Mouse (Mus musculus) ES-Bruce4 (cell line): ENCODE measurements around the gene Tex9. TPM values are rescaled to one million over a fixed set of nuclear protein-coding genes. Genes with fewer than 3 reads are reported as not detected.

Experiments
- H3K27ac ChIP-seq: 2 replicates; pipeline ENCODE4 v1.5.1; 2012; ENCODE audit warnings: low read length, inconsistent platforms; ENCODE audit not compliant: insufficient read depth
- H3K27me3 ChIP-seq: 2 replicates; pipeline ENCODE4 v1.6.1; 2012; ENCODE audit warnings: mild to moderate bottlenecking, low read length, inconsistent platforms; ENCODE audit not compliant: control insufficient read depth, poor library complexity, insufficient read depth, severe bottlenecking
- H3K36me3 ChIP-seq: 2 replicates; pipeline ENCODE4 v1.6.1; 2012; ENCODE audit warnings: inconsistent platforms, mild to moderate bottlenecking, low read length, moderate library complexity; ENCODE audit not compliant: control insufficient read depth, poor library complexity, insufficient read depth, severe bottlenecking
- H3K4me1 ChIP-seq: one replicate; pipeline ENCODE4 v1.8.1; 2011; ENCODE audit warnings: low read length; ENCODE audit not compliant: control insufficient read depth, insufficient read depth
- H3K4me3 ChIP-seq: 2 replicates; pipeline ENCODE4 v1.5.1; 2011; ENCODE audit warnings: low read depth, mild to moderate bottlenecking, low read length
- H3K9ac ChIP-seq: 2 replicates; pipeline ENCODE4 v1.6.1; 2012; ENCODE audit warnings: low read depth, mild to moderate bottlenecking, inconsistent platforms; ENCODE audit not compliant: poor library complexity, severe bottlenecking
- H3K9me3 ChIP-seq: replicated peaks from 2 replicates; pipeline ENCODE4 v1.6.1; 2012; ENCODE audit warnings: mild to moderate bottlenecking, low read length, inconsistent platforms; ENCODE audit not compliant: control insufficient read depth, poor library complexity, insufficient read depth, severe bottlenecking
- CTCF ChIP-seq: IDR thresholded peaks from one replicate; pipeline ENCODE4 v1.8.1; 2011; ENCODE audit warnings: low read depth, low read length
- EP300 ChIP-seq: IDR thresholded peaks from 2 replicates; pipeline ENCODE4 v1.6.1; 2011; ENCODE audit warnings: low read depth, low read length; ENCODE audit not compliant: insufficient read depth
- POLR2A ChIP-seq: IDR thresholded peaks from one replicate; pipeline ENCODE4 v1.8.1; 2011; ENCODE audit warnings: low read length; ENCODE audit not compliant: insufficient read depth
- polyA plus RNA-seq: library from polyadenylated mRNA; stranded (reverse); fragments of >200 nt; gene quantifications from 2 replicates; pipeline ENCODE4 v1.2.4, GENCODE M21; 2011; ENCODE audit warnings: low read depth; ENCODE audit not compliant: missing spikeins, insufficient read depth, insufficient read length

Gene Tex9
- polyA plus RNA-seq, 1 experiment: 43.3 TPM

GRCm38 (mm10) chr9:72493465-72493864 lies 1.5 kb upstream of the Tex9 start:
- Histone ChIP-seq H3K4me3 (no peak overlapping the region), H3K27ac (no peak overlapping the region), H3K9me3 (no peaks in the 10 kb centered on the region), H3K4me1 (no peaks in the 10 kb centered on the region), H3K36me3 (no peaks in the 10 kb centered on the region), H3K9ac (no peak overlapping the region), H3K27me3 (no peaks in the 10 kb centered on the region)
- TF ChIP-seq POLR2A (no peak), CTCF (no peak)

- Histone ChIP-seq H3K27ac (peak overlapping the region; percentile 88), H3K36me3 (peaks cover 5% of the 10 kb centered on the region; the same call in 1 of the 2 replicates), H3K4me1 (no peaks in the 10 kb centered on the region), H3K4me3 (peak overlapping the region; percentile 85), H3K9me3 (no peaks in the 10 kb centered on the region), H3K9ac (peak overlapping the region; percentile 71), H3K27me3 (no peaks in the 10 kb centered on the region)
- TF ChIP-seq EP300 (no peak), CTCF (no peak), POLR2A (peak; percentile 61)
Observed at GRCm38 (mm10) chr9:72491559-72492193, 336 bp downstream of the Tex9 start.

GRCm38 (mm10) chr9:72489131-72489530 lies 2.9 kb downstream of the Tex9 start:
- TF ChIP-seq CTCF: no peak
- no peak for TF ChIP-seq EP300
- no peaks in the 10 kb centered on the region for H3K4me1 ChIP-seq
- H3K9ac ChIP-seq: no peak overlapping the region
- no peak overlapping the region for H3K27ac ChIP-seq
- no peaks in the 10 kb centered on the region for H3K27me3 ChIP-seq
- peaks cover 7% of the 10 kb centered on the region; the same call in 1 of the 2 replicates for H3K36me3 ChIP-seq
- no peaks in the 10 kb centered on the region for H3K9me3 ChIP-seq
- H3K4me3 ChIP-seq: no peak overlapping the region

- Histone ChIP-seq H3K9me3 (no peaks in the 10 kb centered on the region), H3K9ac (no peak overlapping the region), H3K36me3 (peaks cover 7% of the 10 kb centered on the region), H3K4me1 (no peaks in the 10 kb centered on the region), H3K27me3 (no peaks in the 10 kb centered on the region), H3K27ac (no peak overlapping the region), H3K4me3 (no peak overlapping the region)
- TF ChIP-seq EP300: no peak
- no peak for TF ChIP-seq CTCF
- TF ChIP-seq POLR2A: no peak
Observed at GRCm38 (mm10) chr9:72488523-72488922, 3.5 kb downstream of the Tex9 start.

- H3K27me3 ChIP-seq: no peaks in the 10 kb centered on the region
- TF ChIP-seq POLR2A (no peak), CTCF (no peak), EP300 (no peak)
- H3K9ac ChIP-seq: no peak overlapping the region
- H3K4me3 ChIP-seq: no peak overlapping the region
- no peak overlapping the region for H3K27ac ChIP-seq
- H3K4me1 ChIP-seq: no peaks in the 10 kb centered on the region
- H3K36me3 ChIP-seq: peaks cover 39% of the 10 kb centered on the region
- no peaks in the 10 kb centered on the region for H3K9me3 ChIP-seq
Observed at GRCm38 (mm10) chr9:72479276-72479675, 12.7 kb downstream of the Tex9 start.

- no peak overlapping the region for H3K4me3 ChIP-seq
- no peak overlapping the region for H3K27ac ChIP-seq
- H3K9me3 ChIP-seq: no peaks in the 10 kb centered on the region
- H3K36me3 ChIP-seq: peaks cover 45% of the 10 kb centered on the region
- H3K9ac ChIP-seq: no peak overlapping the region
- H3K4me1 ChIP-seq: no peaks in the 10 kb centered on the region
- H3K27me3 ChIP-seq: no peaks in the 10 kb centered on the region
- TF ChIP-seq POLR2A (no peak), EP300 (no peak), CTCF (no peak)
Observed at GRCm38 (mm10) chr9:72477306-72477705, 14.7 kb downstream of the Tex9 start.
